Mouse (Mus musculus) C2C12 (cell line): ENCODE data around the gene Serpine2.

Source experiments
- CEBPB ChIP-seq: IDR thresholded peaks from one replicate; pipeline ENCODE4 v1.6.1; 2011; ENCODE audit warnings: low read depth, mild to moderate bottlenecking, control low read depth, moderate library complexity
- CTCF ChIP-seq: IDR thresholded peaks from one replicate; pipeline ENCODE4 v1.5.1; 2011; ENCODE audit not compliant: control insufficient read depth, insufficient read depth, insufficient read length
- MAX ChIP-seq: IDR thresholded peaks from one replicate; pipeline ENCODE4 v1.6.1; 2011; ENCODE audit warnings: mild to moderate bottlenecking, control low read depth
- MYOD1 ChIP-seq: IDR thresholded peaks from one replicate; pipeline ENCODE4 v1.6.1; 2011; ENCODE audit warnings: low read depth; ENCODE audit not compliant: control insufficient read depth, insufficient read length
- MYOG ChIP-seq: IDR thresholded peaks from one replicate; pipeline ENCODE4 v1.6.1; 2011; ENCODE audit not compliant: control insufficient read depth, insufficient read length; ENCODE audit errors: extremely low read depth
- USF1 ChIP-seq: IDR thresholded peaks from one replicate; pipeline ENCODE4 v1.6.1; 2011; ENCODE audit warnings: low read depth, mild to moderate bottlenecking, control low read depth, moderate library complexity

GRCm38 (mm10) chr1:79819296-79819879 lies 41.6 kb downstream of the Serpine2 start:
- TF ChIP-seq MAX = no peak
- no peak for TF ChIP-seq CTCF
- TF ChIP-seq USF1 = no peak
- TF ChIP-seq MYOD1 = no peak
- no peak for TF ChIP-seq MYOG
- TF ChIP-seq CEBPB = no peak
